In the genomic region with DNA sequence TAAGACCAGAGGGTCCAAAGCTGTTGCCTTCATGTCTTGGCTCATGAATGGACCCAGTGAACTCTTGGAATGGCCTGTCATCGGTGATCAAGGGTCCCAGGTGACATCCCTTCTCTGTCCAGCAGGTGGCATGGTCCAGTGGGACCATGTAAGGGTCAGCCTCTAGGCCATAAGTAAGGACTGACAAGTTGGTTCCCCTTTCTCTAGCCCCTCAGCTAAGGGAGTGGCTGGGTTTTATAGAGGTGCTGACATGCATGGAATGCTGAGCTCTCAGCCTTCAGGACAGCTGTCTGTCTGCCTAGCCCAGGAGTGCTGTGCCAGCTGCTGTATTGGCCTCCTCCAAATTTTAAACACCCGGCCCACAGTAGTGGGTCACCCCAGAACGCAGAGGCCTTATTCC, we compare ENCODE assay signal across 9 mouse cellular contexts. TPM values are rescaled to one million over a fixed set of nuclear protein-coding genes. Genes with fewer than 3 reads are reported as not detected.
DNase-seq lines count a peak whose midpoint lies in the region; ATAC-seq and TF ChIP-seq lines count a peak whose summit lies in the region.
"Had no signal": no experiment of that assay in that cellular context is flagged by ENCODE, and none has a peak within 500 bp of the region (broad histone marks: within the 10 kb centered on the region; RNA-seq: fewer than 3 reads in every experiment).

No protein-coding gene starts in this region.

- H3K27me3 ChIP-seq in hindbrain, postnatal 0 days (ENCODE audit: insufficient read depth, low read length), result no peaks in the 10 kb centered on the region
- no peaks in the 10 kb centered on the region for H3K27me3 ChIP-seq in hindbrain, embryonic 16.5 days (replicated peaks; ENCODE audit: control insufficient read depth, insufficient read depth, low read length)
- peaks cover 34% of the 10 kb centered on the region; the same call in 1 of the 2 replicates for H3K27me3 ChIP-seq in embryonic facial prominence, embryonic 10.5 days (replicated peaks; ENCODE audit: low read depth, poor library complexity, severe bottlenecking)
- H3K27me3 ChIP-seq in limb, embryonic 12.5 days, result no peaks in the 10 kb centered on the region
- no peaks in the 10 kb centered on the region for H3K27me3 ChIP-seq in stomach, postnatal 0 days (ENCODE audit: control insufficient read depth, insufficient read depth, low read length)
- no peaks in the 10 kb centered on the region for H3K27me3 ChIP-seq in hindbrain, embryonic 14.5 days (ENCODE audit: control insufficient read depth, insufficient read depth, low read length)
- H3K27me3 ChIP-seq: neural tube, embryonic 13.5 days had no signal

- peak; percentile 72 for TF ChIP-seq CTCF in hindbrain, postnatal 0 days (IDR thresholded peaks at IDR 0.05; ENCODE audit: low read depth)
- peak; percentile 76 for TF ChIP-seq CTCF in stomach, postnatal 0 days (IDR thresholded peaks at IDR 0.05; ENCODE audit: low read depth)

- no peak overlapping the region for H3K4me2 ChIP-seq in hindbrain, postnatal 0 days (ENCODE audit: low read depth, low read length)
- H3K4me2 ChIP-seq in hindbrain, embryonic 16.5 days (ENCODE audit: low read length), result no peak overlapping the region
- H3K4me2 ChIP-seq in limb, embryonic 12.5 days, result no peak overlapping the region
- H3K4me2 ChIP-seq in stomach, postnatal 0 days (replicated peaks; ENCODE audit: low read depth), result no peak overlapping the region
- no peak overlapping the region for H3K4me2 ChIP-seq in hindbrain, embryonic 14.5 days (replicated peaks)
- H3K4me2 ChIP-seq: neural tube, embryonic 13.5 days had no signal

- H3K4me3 ChIP-seq in hindbrain, postnatal 0 days (ENCODE audit: low read length), result no peak overlapping the region
- H3K4me3 ChIP-seq in hindbrain, embryonic 16.5 days (ENCODE audit: low read length), result no peak overlapping the region
- no peak overlapping the region for H3K4me3 ChIP-seq in embryonic facial prominence, embryonic 10.5 days
- H3K4me3 ChIP-seq in limb, embryonic 12.5 days (replicated peaks), result no peak overlapping the region
- no peak overlapping the region for H3K4me3 ChIP-seq in stomach, postnatal 0 days (ENCODE audit: low read depth, low read length)
- H3K4me3 ChIP-seq in hindbrain, embryonic 14.5 days (replicated peaks; ENCODE audit: low read length), result no peak overlapping the region
- H3K4me3 ChIP-seq: neural tube, embryonic 13.5 days had no signal

- TF ChIP-seq EP300 in stomach, postnatal 0 days (optimal IDR thresholded peaks at IDR 0.05), result no peak

- no peaks in the 10 kb centered on the region for H3K36me3 ChIP-seq in hindbrain, postnatal 0 days (ENCODE audit: insufficient read depth, low read length)
- no peaks in the 10 kb centered on the region for H3K36me3 ChIP-seq in hindbrain, embryonic 16.5 days (ENCODE audit: control insufficient read depth, insufficient read depth, low read length)
- no peaks in the 10 kb centered on the region for H3K36me3 ChIP-seq in embryonic facial prominence, embryonic 10.5 days (replicated peaks)
- no peaks in the 10 kb centered on the region for H3K36me3 ChIP-seq in limb, embryonic 12.5 days
- no peaks in the 10 kb centered on the region for H3K36me3 ChIP-seq in stomach, postnatal 0 days (ENCODE audit: control insufficient read depth, insufficient read depth, low read length)
- H3K36me3 ChIP-seq in hindbrain, embryonic 14.5 days (replicated peaks; ENCODE audit: control insufficient read depth, insufficient read depth), result no peaks in the 10 kb centered on the region
- H3K36me3 ChIP-seq: neural tube, embryonic 13.5 days had no signal

- no peak overlapping the region for H3K27ac ChIP-seq in hindbrain, postnatal 0 days
- H3K27ac ChIP-seq in hindbrain, embryonic 16.5 days (ENCODE audit: low read depth, low read length), result no peak overlapping the region
- H3K27ac ChIP-seq in embryonic facial prominence, embryonic 10.5 days (replicated peaks), result no peak overlapping the region
- H3K27ac ChIP-seq in limb, embryonic 12.5 days, result peak overlapping the region; percentile 92
- no peak overlapping the region for H3K27ac ChIP-seq in stomach, postnatal 0 days (replicated peaks)
- H3K27ac ChIP-seq in hindbrain, embryonic 14.5 days, result no peak overlapping the region
- H3K27ac ChIP-seq: neural tube, embryonic 13.5 days had no signal

- H3K9ac ChIP-seq in hindbrain, postnatal 0 days (replicated peaks; ENCODE audit: low read length), result no peak overlapping the region
- H3K9ac ChIP-seq in hindbrain, embryonic 16.5 days (ENCODE audit: low read depth, low read length), result no peak overlapping the region
- no peak overlapping the region for H3K9ac ChIP-seq in limb, embryonic 12.5 days (replicated peaks)
- H3K9ac ChIP-seq in stomach, postnatal 0 days (ENCODE audit: low read length), result no peak overlapping the region
- no peak overlapping the region for H3K9ac ChIP-seq in hindbrain, embryonic 14.5 days
- H3K9ac ChIP-seq: neural tube, embryonic 13.5 days had no signal

- DNase-seq in hindbrain, postnatal 0 days (ENCODE audit: low spot score), result peak; percentile 51
- DNase-seq in B cell, adult 2 months, result peak; percentile 61 to 67
- peak; percentile 56 for DNase-seq in NIH3T3 (ENCODE audit: low read depth)
- DNase-seq in embryonic facial prominence, embryonic 10.5 days (ENCODE audit: low spot score), result peak; percentile 44
- peak; percentile 42 for DNase-seq in stomach, postnatal 0 days (ENCODE audit: low spot score)
- no peak for DNase-seq in hindbrain, embryonic 14.5 days (ENCODE audit: low spot score)

- no peak for ATAC-seq in hindbrain, postnatal 0 days
- ATAC-seq in hindbrain, embryonic 16.5 days, result no peak
- no peak for ATAC-seq in limb, embryonic 12.5 days (ENCODE audit: insufficient number of reproducible peaks, insufficient read depth, low FRiP score, low TSS enrichment, low read depth)
- ATAC-seq in stomach, postnatal 0 days (ENCODE audit: low FRiP score, low TSS enrichment), result no peak
- ATAC-seq in hindbrain, embryonic 14.5 days (ENCODE audit: low FRiP score), result no peak

- H3K9me3 ChIP-seq in hindbrain, postnatal 0 days (ENCODE audit: low read length), result no peaks in the 10 kb centered on the region
- no peaks in the 10 kb centered on the region for H3K9me3 ChIP-seq in hindbrain, embryonic 16.5 days (ENCODE audit: control insufficient read depth, low read length)
- H3K9me3 ChIP-seq in embryonic facial prominence, embryonic 10.5 days, result no peaks in the 10 kb centered on the region
- H3K9me3 ChIP-seq in limb, embryonic 12.5 days, result no peaks in the 10 kb centered on the region
- H3K9me3 ChIP-seq in stomach, postnatal 0 days (ENCODE audit: control insufficient read depth, low read length), result no peaks in the 10 kb centered on the region
- H3K9me3 ChIP-seq in hindbrain, embryonic 14.5 days (ENCODE audit: control insufficient read depth, low read length), result no peaks in the 10 kb centered on the region
- H3K9me3 ChIP-seq: neural tube, embryonic 13.5 days had no signal

- peaks cover 48% of the 10 kb centered on the region for H3K4me1 ChIP-seq in hindbrain, postnatal 0 days (ENCODE audit: insufficient read depth, low read length)
- H3K4me1 ChIP-seq in hindbrain, embryonic 16.5 days (ENCODE audit: control insufficient read depth, insufficient read depth, low read depth, low read length), result peaks cover 24% of the 10 kb centered on the region
- peaks cover 44% of the 10 kb centered on the region for H3K4me1 ChIP-seq in embryonic facial prominence, embryonic 10.5 days
- peaks cover 92% of the 10 kb centered on the region for H3K4me1 ChIP-seq in limb, embryonic 12.5 days (replicated peaks)
- H3K4me1 ChIP-seq in stomach, postnatal 0 days (replicated peaks; ENCODE audit: control insufficient read depth, insufficient read depth), result peaks cover 9% of the 10 kb centered on the region; the same call in 1 of the 2 replicates
- H3K4me1 ChIP-seq in hindbrain, embryonic 14.5 days (replicated peaks; ENCODE audit: control insufficient read depth, insufficient read depth, low read length), result peaks cover 27% of the 10 kb centered on the region

- WGBS in hindbrain, postnatal 0 days, result 71% methylated on average over 3 of the region's 3 CpGs
- WGBS in hindbrain, embryonic 16.5 days, result 75% methylated on average over 3 of the region's 3 CpGs
- 71% methylated on average over 3 of the region's 3 CpGs for WGBS in embryonic facial prominence, embryonic 10.5 days
- WGBS in limb, embryonic 12.5 days, result 57% methylated on average over 3 of the region's 3 CpGs
- WGBS in stomach, postnatal 0 days, result 59% methylated on average over 3 of the region's 3 CpGs
- WGBS in hindbrain, embryonic 14.5 days, result 75% methylated on average over 3 of the region's 3 CpGs

RNA-seq across cellular contexts. Expression of a gene that starts 3.5 kb away (rescaled TPM):
- total RNA-seq in hindbrain, postnatal 0 days (2014; rRNA removed), result not detected in 2 replicates
- 0.19 and 0.30 TPM in 2 replicates for polyA plus RNA-seq in hindbrain, postnatal 0 days (2015; fragmentation: Nextera tagmentation; extraction: Ambion mirVana)
- 0.21 and 3.5 TPM in 2 replicates for polyA plus RNA-seq in hindbrain, embryonic 16.5 days (2015; fragmentation: Nextera tagmentation; extraction: Ambion mirVana)
- 0.17 TPM in 1 of 2 replicates, not detected in the other for polyA plus RNA-seq in embryonic facial prominence, embryonic 10.5 days (2016; fragmentation: Nextera tagmentation; extraction: Ambion mirVana)
- polyA plus RNA-seq in limb, embryonic 12.5 days (2016; fragmentation: Nextera tagmentation; extraction: Ambion mirVana), result 16.9 and 24.6 TPM in 2 replicates
- polyA plus RNA-seq in stomach, postnatal 0 days (2015; fragmentation: Nextera tagmentation; extraction: Ambion mirVana), result 0.55 and 1.1 TPM in 2 replicates
- 0.32 TPM in 1 of 2 replicates, not detected in the other for polyA plus RNA-seq in hindbrain, embryonic 14.5 days (2014; fragmentation: Nextera tagmentation; extraction: Ambion mirVana)

RNA-seq across cellular contexts. Expression of a gene that starts 3.7 kb away (rescaled TPM):
- total RNA-seq in hindbrain, postnatal 0 days (2014; rRNA removed), result 8.7 and 9.9 TPM in 2 replicates
- polyA plus RNA-seq in hindbrain, postnatal 0 days (2015; fragmentation: Nextera tagmentation; extraction: Ambion mirVana), result 4.4 and 5.3 TPM in 2 replicates
- polyA plus RNA-seq in hindbrain, embryonic 16.5 days (2015; fragmentation: Nextera tagmentation; extraction: Ambion mirVana), result 9.6 and 11.8 TPM in 2 replicates
- polyA plus RNA-seq in embryonic facial prominence, embryonic 10.5 days (2016; fragmentation: Nextera tagmentation; extraction: Ambion mirVana), result 2.1 and 3.0 TPM in 2 replicates
- polyA plus RNA-seq in limb, embryonic 12.5 days (2016; fragmentation: Nextera tagmentation; extraction: Ambion mirVana), result 11.8 and 12.3 TPM in 2 replicates
- polyA plus RNA-seq in stomach, postnatal 0 days (2015; fragmentation: Nextera tagmentation; extraction: Ambion mirVana), result 1.4 and 3.4 TPM in 2 replicates
- 9.1 and 10.0 TPM in 2 replicates for polyA plus RNA-seq in hindbrain, embryonic 14.5 days (2014; fragmentation: Nextera tagmentation; extraction: Ambion mirVana)

RNA-seq across cellular contexts. Expression of a gene that starts 47.7 kb away (rescaled TPM):
- total RNA-seq in hindbrain, postnatal 0 days (2014; rRNA removed), result 29.2 and 30.9 TPM in 2 replicates
- 16.7 and 19.2 TPM in 2 replicates for polyA plus RNA-seq in hindbrain, postnatal 0 days (2015; fragmentation: Nextera tagmentation; extraction: Ambion mirVana)
- 18.0 and 21.6 TPM in 2 replicates for polyA plus RNA-seq in hindbrain, embryonic 16.5 days (2015; fragmentation: Nextera tagmentation; extraction: Ambion mirVana)
- polyA plus RNA-seq in embryonic facial prominence, embryonic 10.5 days (2016; fragmentation: Nextera tagmentation; extraction: Ambion mirVana), result 1.4 and 2.3 TPM in 2 replicates
- 1.5 and 1.8 TPM in 2 replicates for polyA plus RNA-seq in limb, embryonic 12.5 days (2016; fragmentation: Nextera tagmentation; extraction: Ambion mirVana)
- polyA plus RNA-seq in stomach, postnatal 0 days (2015; fragmentation: Nextera tagmentation; extraction: Ambion mirVana), result 2.0 and 2.7 TPM in 2 replicates
- 10.1 and 10.8 TPM in 2 replicates for polyA plus RNA-seq in hindbrain, embryonic 14.5 days (2014; fragmentation: Nextera tagmentation; extraction: Ambion mirVana)
